Mouse (Mus musculus) embryonic facial prominence, embryonic 11.5 days (tissue): ENCODE results near the gene Gm136. TPM values are rescaled to one million over a fixed set of nuclear protein-coding genes. Genes with fewer than 3 reads are reported as not detected.

Experiments
- ATAC-seq: fragments of 200-750 bp; cut with Nextera tagmentation; replicated peaks from 2 replicates; pipeline ENCODE4 v1.8.0; 2017; ENCODE audit warnings: low read depth; ENCODE audit not compliant: insufficient number of reproducible peaks, low FRiP score, low TSS enrichment
- DNase-seq: peaks from one replicate; pipeline ENCODE4 v3.0.0-alpha.2; 2015; ENCODE audit warnings: low spot score
- H3K27ac ChIP-seq: fragments of 300-500 bp; sonication (generic); replicated peaks from 2 replicates; pipeline ENCODE4 v1.5.1; 2014; ENCODE audit warnings: mild to moderate bottlenecking, low read depth, low read length, control low read depth
- H3K27me3 ChIP-seq: fragments of 300-500 bp; sonication (generic); 2 replicates; pipeline ENCODE4 v1.6.1; 2014; ENCODE audit warnings: mild to moderate bottlenecking, low read length, moderate library complexity, mixed read lengths; ENCODE audit not compliant: control insufficient read depth, insufficient read depth
- H3K36me3 ChIP-seq: fragments of 300-500 bp; sonication (generic); replicated peaks from 2 replicates; pipeline ENCODE4 v1.6.1; 2014; ENCODE audit warnings: low read depth, mild to moderate bottlenecking, low read length, moderate library complexity, mixed read lengths; ENCODE audit not compliant: control insufficient read depth, insufficient read depth
- H3K4me1 ChIP-seq: fragments of 300-500 bp; sonication (generic); 2 replicates; pipeline ENCODE4 v1.6.1; 2014; ENCODE audit warnings: low read length, mixed read lengths; ENCODE audit not compliant: control insufficient read depth, insufficient read depth
- H3K4me2 ChIP-seq: fragments of 300-500 bp; sonication (generic); 2 replicates; pipeline ENCODE4 v1.6.1; 2014; ENCODE audit warnings: low read depth, mild to moderate bottlenecking, control low read depth, low read length, moderate library complexity
- H3K4me3 ChIP-seq: fragments of 300-500 bp; sonication (generic); 2 replicates; pipeline ENCODE4 v1.5.1; 2014; ENCODE audit warnings: low read depth, low read length, control low read depth
- H3K9ac ChIP-seq: fragments of 300-500 bp; sonication (generic); replicated peaks from 2 replicates; pipeline ENCODE4 v1.6.1; 2014; ENCODE audit warnings: mild to moderate bottlenecking, control low read depth, low read length
- H3K9me3 ChIP-seq: fragments of 300-500 bp; sonication (generic); replicated peaks from 2 replicates; pipeline ENCODE4 v1.6.1; 2016; ENCODE audit warnings: mild to moderate bottlenecking, low read length, inconsistent platforms, mixed read lengths; ENCODE audit not compliant: control insufficient read depth
- WGBS: fragments of 180-500 bp; shearing (Covaris S2); extraction: QIAGEN DNeasy Blood & Tissue Kit; methylation state at CpG from one replicate; pipeline ENCODE4 v1.1.7; 2014; 5-methylcytosine and 5-hydroxymethylcytosine counted together
- polyA plus RNA-seq: library from polyadenylated mRNA; unstranded; fragments of >200 nt; fragmentation: Nextera tagmentation; extraction: Ambion mirVana; gene quantifications from 2 replicates; pipeline ENCODE4 v1.2.1, GENCODE M21; 2014

Gene Gm136
- polyA plus RNA-seq, 1 experiment from 2014 or later, result not detected

GRCm38 (mm10) chr4:34703029-34703428 lies 53.0 kb downstream of the Gm136 start:
- H3K4me1 ChIP-seq, result no peaks in the 10 kb centered on the region
- DNase-seq (no peak), ATAC-seq (no peak)
- H3K9ac ChIP-seq, result no peak overlapping the region
- H3K4me2 ChIP-seq, result no peak overlapping the region
- no peak overlapping the region for H3K4me3 ChIP-seq
- WGBS, result 70% methylated on average over 4 of the region's 4 CpGs
- H3K36me3 ChIP-seq, result no peaks in the 10 kb centered on the region
- H3K27me3 ChIP-seq, result no peaks in the 10 kb centered on the region
- no peak overlapping the region for H3K27ac ChIP-seq
- no peaks in the 10 kb centered on the region for H3K9me3 ChIP-seq

DNA sequence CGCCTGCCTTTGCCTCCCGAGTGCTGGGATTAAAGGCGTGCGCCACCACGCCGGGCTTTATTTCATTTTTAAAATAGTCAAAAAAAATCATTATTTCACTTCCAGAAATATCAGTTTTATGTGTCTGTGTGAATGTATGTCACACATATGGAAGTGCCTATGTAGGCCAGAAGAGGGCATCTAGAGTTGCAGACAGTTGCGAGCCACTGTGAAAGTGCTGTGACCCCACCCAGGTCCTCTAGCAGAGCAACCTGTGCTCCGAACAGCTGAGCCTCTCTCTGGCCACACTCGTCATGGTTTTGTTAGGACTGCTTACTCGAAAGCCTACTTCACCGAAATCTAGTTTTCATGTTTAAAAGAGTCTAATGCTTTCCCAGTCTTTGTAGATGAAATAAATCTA lies 53.8 kb downstream of the Gm136 start:
- Histone ChIP-seq H3K27ac (no peak overlapping the region), H3K36me3 (no peaks in the 10 kb centered on the region), H3K4me2 (no peak overlapping the region), H3K9me3 (no peaks in the 10 kb centered on the region), H3K4me1 (no peaks in the 10 kb centered on the region), H3K27me3 (no peaks in the 10 kb centered on the region), H3K9ac (no peak overlapping the region), H3K4me3 (no peak overlapping the region)
- ATAC-seq (no peak), DNase-seq (no peak)
- 97% methylated on average over 11 of the region's 11 CpGs for WGBS

GRCm38 (mm10) chr4:34701528-34701927 lies 54.5 kb downstream of the Gm136 start:
- H3K27me3 ChIP-seq, result no peaks in the 10 kb centered on the region
- no peak overlapping the region for H3K27ac ChIP-seq
- no peaks in the 10 kb centered on the region for H3K9me3 ChIP-seq
- H3K9ac ChIP-seq, result no peak overlapping the region
- ATAC-seq (no peak), DNase-seq (peak; percentile 74)
- no peaks in the 10 kb centered on the region for H3K36me3 ChIP-seq
- H3K4me1 ChIP-seq, result no peaks in the 10 kb centered on the region
- 37% methylated on average over 5 of the region's 5 CpGs for WGBS
- H3K4me3 ChIP-seq, result no peak overlapping the region
- H3K4me2 ChIP-seq, result no peak overlapping the region

Other genes starting within 250 kb of the Gm136 start
- gene Akirin2, start 205.3 kb downstream of the Gm136 start, polyA plus RNA-seq, result 80.7 and 84.6 TPM in 2 replicates
- 126 and 135 TPM in 2 replicates for gene Orc3, start 141.3 kb downstream of the Gm136 start, polyA plus RNA-seq
- 80.6 and 82.1 TPM in 2 replicates for gene Rars2, start 141.3 kb downstream of the Gm136 start, polyA plus RNA-seq
- 40.2 and 41.1 TPM in 2 replicates for gene Slc35a1, start 68.8 kb downstream of the Gm136 start, polyA plus RNA-seq
- gene Cfap206, start 26.1 kb downstream of the Gm136 start, polyA plus RNA-seq, result 0.74 and 1.2 TPM in 2 replicates
- 47.1 and 54.7 TPM in 2 replicates for gene Smim8, start 22.2 kb upstream of the Gm136 start, polyA plus RNA-seq
- gene Zfp292, start 126.7 kb upstream of the Gm136 start, polyA plus RNA-seq, result 34.6 and 36.4 TPM in 2 replicates
- gene Cga, start 137.5 kb upstream of the Gm136 start, polyA plus RNA-seq, result 2.1 and 3.2 TPM in 2 replicates